Mouse (Mus musculus): ENCODE data around the gene Zan. TPM values are rescaled to one million over a fixed set of nuclear protein-coding genes. Genes with fewer than 3 reads are reported as not detected.

Gene Zan
- total and polyA plus RNA-seq, 3 experiments, result 0.04 to 0.10 TPM; not detected in 1

DNA sequence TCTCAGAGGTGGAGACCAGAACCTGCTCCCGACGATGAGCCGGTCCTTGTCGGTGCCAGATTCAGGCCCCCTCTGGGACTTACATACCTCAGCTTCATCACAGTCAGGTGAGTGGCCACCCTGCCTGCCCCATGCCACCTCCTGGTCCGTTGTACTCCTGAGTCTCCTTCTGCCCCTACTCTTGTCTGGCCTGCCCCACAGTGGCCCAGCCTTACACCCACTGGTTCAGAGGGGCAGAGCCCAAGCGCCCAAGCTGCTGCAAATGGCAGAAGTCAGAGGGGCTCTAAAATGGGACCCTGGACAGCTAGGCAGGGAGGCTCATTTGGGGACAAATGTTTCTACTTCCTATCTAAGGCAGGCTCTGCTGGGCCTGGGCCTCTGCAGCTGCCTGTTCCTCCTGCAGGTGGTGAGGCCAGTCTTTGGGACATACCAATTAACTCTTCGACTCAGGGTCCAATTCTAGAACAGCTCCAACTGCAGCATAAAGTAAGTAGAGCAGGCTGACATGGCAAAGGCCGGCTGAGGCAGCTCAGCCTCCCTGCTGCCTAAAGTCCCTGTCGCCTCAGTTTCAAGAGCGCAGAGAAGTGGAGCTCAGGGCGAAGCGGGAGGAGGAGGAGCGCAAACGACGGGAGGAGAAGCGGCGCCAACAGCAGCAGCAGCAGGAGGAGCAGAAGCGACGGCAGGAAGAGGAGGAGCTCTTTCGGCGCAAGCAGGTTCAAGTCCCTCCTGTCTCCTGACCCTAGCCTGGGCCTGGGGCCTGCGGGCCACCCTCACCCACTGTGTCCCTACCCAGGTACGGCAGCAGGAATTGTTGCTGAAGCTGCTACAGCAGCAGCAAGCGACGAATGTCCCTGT is 46.8 kb upstream of the Zan start:
- Histone ChIP-seq H3K27me3 (replicated peaks) (no peaks in the 10 kb centered on the region), H3K4me1 (ENCODE audit: control insufficient read depth in 1 of 2, insufficient read depth in 2 of 2) (peaks cover 0 to 18% of the 10 kb centered on the region in 2 experiments; a peak in 2 of 4 replicates), H3K27ac (ENCODE audit: insufficient read depth, low read depth) (no peak overlapping the region), H3K4me3 (replicated peaks in 1 of 3; ENCODE audit: low read depth in 2 of 3, low read length in 2 of 3, poor library complexity in 1 of 3) (no peak overlapping the region), H3K9ac (ENCODE audit: insufficient read depth, low read depth) (no peak overlapping the region), H3K36me3 (replicated peaks in 1 of 2; ENCODE audit: control insufficient read depth in 1 of 2, insufficient read depth in 1 of 2, low read length in 1 of 2) (peaks cover 91 to 99% of the 10 kb centered on the region in 2 experiments), H3K9me3 (replicated peaks; ENCODE audit: low read length) (no peaks in the 10 kb centered on the region), H3K79me2 (replicated peaks; ENCODE audit: control insufficient read depth, extremely low read depth, insufficient read depth, poor library complexity, severe bottlenecking) (no peaks in the 10 kb centered on the region), H3K4me2 (ENCODE audit: insufficient read depth, low read depth, poor library complexity, severe bottlenecking) (no peak overlapping the region)
- DNase-seq (ENCODE audit: extremely low read depth), result no peak
- in situ Hi-C loops (cut with MboI; ENCODE audit: low pct_ligation_motif_present, low pct_unique_long_range_greater_than_20kb, low sequenced_read_pairs), result loop anchor here (25.0 kb wide), 1 partner anchor 239 kb away; no protein-coding TSS in a partner anchor
- dilution Hi-C loops (cut with MboI; ENCODE audit: extremely low pct_ligation_motif_present, extremely low pct_unique_long_range_greater_than_20kb, low sequenced_read_pairs), result no loop called here
- TF ChIP-seq GABPA (IDR thresholded peaks at IDR 0.05; ENCODE audit: insufficient replicate concordance, low read depth, low read length) (no peak), ZMIZ1 (IDR thresholded peaks at IDR 0.05; ENCODE audit: low read depth, low read length) (no peak), ZC3H11A (IDR thresholded peaks at IDR 0.05; ENCODE audit: low read depth, low read length) (no peak), TBP (conservative IDR thresholded peaks at IDR 0.05; ENCODE audit: low read depth, low read length) (no peak), BHLHE40 (IDR thresholded peaks at IDR 0.05; ENCODE audit: low read depth, low read length) (no peak), RAD21 (IDR thresholded peaks at IDR 0.05; ENCODE audit: low read depth, low read length) (no peak), SIN3A (IDR thresholded peaks at IDR 0.05; ENCODE audit: low read length) (no peak), KAT2A (IDR thresholded peaks at IDR 0.05; ENCODE audit: insufficient replicate concordance, low read length) (no peak), SMC3 (IDR thresholded peaks at IDR 0.05; ENCODE audit: low read depth, low read length) (no peak), CHD1 (IDR thresholded peaks at IDR 0.05; ENCODE audit: low read depth, low read length) (no peak), NRF1 (IDR thresholded peaks at IDR 0.05; ENCODE audit: low read depth, low read length) (no peak), ELF1 (IDR thresholded peaks at IDR 0.05; ENCODE audit: low read depth, low read length) (no peak), MAX (IDR thresholded peaks at IDR 0.05; ENCODE audit: low read length) (no peak), E2F4 (IDR thresholded peaks at IDR 0.05; ENCODE audit: insufficient replicate concordance, low read depth, low read length) (no peak)

DNA sequence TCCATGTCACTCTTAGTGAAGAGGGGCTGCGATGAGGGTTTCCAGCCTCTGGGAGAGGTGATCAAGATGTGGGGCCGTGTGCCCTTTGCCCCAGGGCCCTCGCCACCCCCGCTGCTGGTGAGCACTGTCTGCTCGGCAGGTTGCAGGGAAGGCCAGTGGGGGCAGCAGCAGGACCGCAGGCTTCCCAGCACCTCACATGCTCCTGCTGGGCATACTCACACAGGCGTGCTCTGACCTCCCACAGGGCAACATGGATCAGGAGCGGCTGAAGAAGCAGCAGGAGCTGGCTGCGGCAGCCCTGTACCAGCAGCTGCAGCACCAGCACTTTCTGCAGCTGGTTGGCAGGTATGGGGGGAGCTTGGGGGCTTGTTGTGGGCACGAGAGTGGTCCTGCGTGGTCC is 45.8 kb upstream of the Zan start:
- DNase-seq (ENCODE audit: extremely low read depth), result no peak
- H3K27ac ChIP-seq (ENCODE audit: insufficient read depth, low read depth), result no peak overlapping the region
- TF ChIP-seq ETS1 (conservative IDR thresholded peaks at IDR 0.05; ENCODE audit: low read depth, low read length) (no peak), TBP (conservative IDR thresholded peaks at IDR 0.05; ENCODE audit: low read depth, low read length) (no peak), USF2 (conservative IDR thresholded peaks at IDR 0.05; ENCODE audit: low read depth, low read length) (no peak), ZKSCAN1 (IDR thresholded peaks at IDR 0.05; ENCODE audit: borderline replicate concordance, low read depth, low read length) (no peak), EP300 (IDR thresholded peaks at IDR 0.05; ENCODE audit: low read length) (no peak), POLR2A (IDR thresholded peaks at IDR 0.05; ENCODE audit: low read depth, low read length) (no peak), SMC3 (IDR thresholded peaks at IDR 0.05; ENCODE audit: low read depth, low read length) (no peak), NRF1 (IDR thresholded peaks at IDR 0.05; ENCODE audit: low read depth, low read length) (no peak)
- dilution Hi-C loops (cut with MboI; ENCODE audit: extremely low pct_ligation_motif_present, extremely low pct_unique_long_range_greater_than_20kb, low sequenced_read_pairs), result no loop called here
- peaks cover 0 to 13% of the 10 kb centered on the region in 2 experiments; a peak in 2 of 4 replicates for H3K4me1 ChIP-seq (ENCODE audit: control insufficient read depth in 1 of 2, insufficient read depth in 2 of 2)
- H3K9me3 ChIP-seq (replicated peaks; ENCODE audit: low read length), result no peaks in the 10 kb centered on the region
- H3K27me3 ChIP-seq (replicated peaks), result no peaks in the 10 kb centered on the region
- H3K4me3 ChIP-seq (replicated peaks in 1 of 3; ENCODE audit: low read depth in 2 of 3, low read length in 2 of 3, poor library complexity in 1 of 3), result no peak overlapping the region
- H3K36me3 ChIP-seq (replicated peaks in 1 of 2; ENCODE audit: control insufficient read depth in 1 of 2, insufficient read depth in 1 of 2, low read length in 1 of 2), result peaks cover 85 to 98% of the 10 kb centered on the region in 2 experiments
- no peak overlapping the region for H3K4me2 ChIP-seq (ENCODE audit: insufficient read depth, low read depth, poor library complexity, severe bottlenecking)
- no peak overlapping the region for H3K9ac ChIP-seq (ENCODE audit: insufficient read depth, low read depth)
- in situ Hi-C loops (cut with MboI; ENCODE audit: low pct_ligation_motif_present, low pct_unique_long_range_greater_than_20kb, low sequenced_read_pairs), result loop anchor here (25.0 kb wide), 1 partner anchor 240 kb away; no protein-coding TSS in a partner anchor
- H3K79me2 ChIP-seq (replicated peaks; ENCODE audit: control insufficient read depth, extremely low read depth, insufficient read depth, poor library complexity, severe bottlenecking), result no peaks in the 10 kb centered on the region

Data from CH12.LX (cell line).